Mouse (Mus musculus) ES-E14 (cell line): Measurements from ENCODE around the gene Aplp2. TPM values are rescaled to one million over a fixed set of nuclear protein-coding genes. Genes with fewer than 3 reads are reported as not detected.
A peak's percentile ranks its signal among the peaks of the same experiment; 100 is the strongest.

Experiments
- DNase-seq: peaks from one replicate; pipeline ENCODE4 v3.0.0-alpha.2; 2013; ENCODE audit warnings: low read depth, low spot score
- H3K27ac ChIP-seq: 2 replicates; pipeline ENCODE4 v1.5.1; 2012; ENCODE audit warnings: low read depth, mild to moderate bottlenecking, low read length, moderate library complexity, mixed read lengths; ENCODE audit not compliant: poor library complexity, insufficient read depth, severe bottlenecking
- H3K36me3 ChIP-seq: 2 replicates; pipeline ENCODE4 v1.6.1; 2012; ENCODE audit warnings: mild to moderate bottlenecking, low read length, moderate library complexity, mixed read lengths; ENCODE audit not compliant: control insufficient read depth, poor library complexity, insufficient read depth, severe bottlenecking
- H3K4me1 ChIP-seq, 2 experiments: fragments of 150-350 bp in 1 of 2; sonication (generic) in 1 of 2; 2 replicates each; pipeline ENCODE4 v1.6.1; 2012; ENCODE audit warnings: low read length in 2 of 2, mild to moderate bottlenecking in 1 of 2, mixed read lengths in 1 of 2; ENCODE audit not compliant: control insufficient read depth in 2 of 2, insufficient read depth in 2 of 2, poor library complexity in 1 of 2
- H3K4me3 ChIP-seq, 2 experiments: fragments of 150-350 bp in 1 of 2; sonication (generic) in 1 of 2; 2 replicates each; pipeline ENCODE4 v1.5.1; 2012; ENCODE audit warnings: low read length in 2 of 2, low read depth in 1 of 2, mild to moderate bottlenecking in 1 of 2, mixed read lengths in 1 of 2; ENCODE audit not compliant: insufficient read depth in 1 of 2, poor library complexity in 1 of 2, severe bottlenecking in 1 of 2
- H3K9ac ChIP-seq: 2 replicates; pipeline ENCODE4 v1.6.1; 2012; ENCODE audit warnings: low read depth, mild to moderate bottlenecking, low read length, mixed read lengths; ENCODE audit not compliant: poor library complexity, insufficient read depth, severe bottlenecking
- H3K9me3 ChIP-seq: fragments of 150-350 bp; sonication (generic); 2 replicates; pipeline ENCODE4 v1.6.1; 2012; ENCODE audit warnings: low read depth, mild to moderate bottlenecking, low read length; ENCODE audit not compliant: control insufficient read depth, insufficient read depth
- CHD2 ChIP-seq: IDR thresholded peaks from 2 replicates; pipeline ENCODE4 v1.6.1; 2014; ENCODE audit warnings: mild to moderate bottlenecking, low read depth, low read length, inconsistent platforms
- HCFC1 ChIP-seq: IDR thresholded peaks from 2 replicates; pipeline ENCODE4 v1.6.1; 2012; ENCODE audit warnings: low read length, inconsistent platforms, borderline replicate concordance; ENCODE audit not compliant: insufficient read depth
- MAFK ChIP-seq: IDR thresholded peaks from 2 replicates; pipeline ENCODE4 v1.6.1; 2014; ENCODE audit warnings: mild to moderate bottlenecking, low read depth, low read length, inconsistent platforms; ENCODE audit not compliant: insufficient read depth
- ZC3H11A ChIP-seq: IDR thresholded peaks from 2 replicates; pipeline ENCODE4 v1.6.1; 2012; ENCODE audit warnings: low read depth, mild to moderate bottlenecking, inconsistent platforms, low read length, borderline replicate concordance
- ZNF384 ChIP-seq: IDR thresholded peaks from 2 replicates; pipeline ENCODE4 v1.6.1; 2012; ENCODE audit warnings: low read depth, low read length, inconsistent platforms
- in situ Hi-C, 2 experiments: fragments of 600-800 bp; cut with MboI; formaldehyde crosslinking; loops; one replicate each; pipeline ENCODE4 v1.15.1; 2025; ENCODE audit warnings: low sequenced_read_pairs in 2 of 2, inconsistent platforms in 1 of 2; ENCODE audit not compliant: unreplicated experiment in 2 of 2
- total RNA-seq: library from RNA; depleted of rRNA; stranded (reverse); fragments of 300-350 nt; gene quantifications from 2 replicates; pipeline ENCODE4 v1.2.3, GENCODE M21; 2012

Aplp2 gene
- total RNA-seq, 1 experiment = 320 TPM

GRCm38 (mm10) chr9:31191543-31191942 lies 20.1 kb downstream of the Aplp2 start:
- H3K4me3 ChIP-seq = no peak overlapping the region
- H3K27ac ChIP-seq = no peak overlapping the region
- H3K9me3 ChIP-seq = no peaks in the 10 kb centered on the region
- H3K36me3 ChIP-seq = no peaks in the 10 kb centered on the region; the same call in 1 of the 2 replicates
- H3K9ac ChIP-seq = no peak overlapping the region
- in situ Hi-C loops = no loop called here
- peaks cover 3 to 4% of the 10 kb centered on the region in 2 experiments; a peak in 2 of 4 replicates for H3K4me1 ChIP-seq
- TF ChIP-seq MAFK = no peak
- TF ChIP-seq HCFC1 = no peak
- no peak for TF ChIP-seq ZC3H11A
- no peak for TF ChIP-seq CHD2
- TF ChIP-seq ZNF384 = no peak
- DNase-seq = no peak

- Histone ChIP-seq H3K27ac (no peak overlapping the region), H3K4me3 (no peak overlapping the region), H3K9me3 (no peaks in the 10 kb centered on the region), H3K36me3 (no peaks in the 10 kb centered on the region; the same call in 1 of the 2 replicates), H3K4me1 (peaks cover 3 to 4% of the 10 kb centered on the region in 2 experiments; a peak in 2 of 4 replicates), H3K9ac (no peak overlapping the region)
- no peak for DNase-seq
- TF ChIP-seq MAFK (no peak), HCFC1 (no peak), CHD2 (no peak), ZNF384 (no peak), ZC3H11A (no peak)
- in situ Hi-C loops = no loop called here
Measured at GRCm38 (mm10) chr9:31189194-31189593, 22.4 kb downstream of the Aplp2 start.

GRCm38 (mm10) chr9:31184439-31184838 lies 27.2 kb downstream of the Aplp2 start:
- H3K4me3 ChIP-seq = no peak overlapping the region
- no peaks in the 10 kb centered on the region for H3K36me3 ChIP-seq
- no peak for DNase-seq
- H3K9ac ChIP-seq = no peak overlapping the region
- H3K9me3 ChIP-seq = no peaks in the 10 kb centered on the region
- TF ChIP-seq CHD2 (no peak), MAFK (no peak), ZNF384 (no peak), ZC3H11A (no peak), HCFC1 (no peak)
- no peaks in the 10 kb centered on the region for H3K4me1 ChIP-seq
- no peak overlapping the region for H3K27ac ChIP-seq
- in situ Hi-C loops = no loop called here

GRCm38 (mm10) chr9:31183061-31183460 lies 28.6 kb downstream of the Aplp2 start:
- H3K9ac ChIP-seq = no peak overlapping the region
- H3K27ac ChIP-seq = no peak overlapping the region
- no peak for DNase-seq
- H3K4me1 ChIP-seq = no peaks in the 10 kb centered on the region
- in situ Hi-C loops = no loop called here
- no peaks in the 10 kb centered on the region for H3K9me3 ChIP-seq
- H3K36me3 ChIP-seq = no peaks in the 10 kb centered on the region
- no peak overlapping the region for H3K4me3 ChIP-seq
- TF ChIP-seq ZC3H11A (no peak), MAFK (no peak), CHD2 (no peak), ZNF384 (no peak), HCFC1 (no peak)

- no peak for DNase-seq
- in situ Hi-C loops = no loop called here
- Histone ChIP-seq H3K4me1 (no peaks in the 10 kb centered on the region), H3K4me3 (no peak overlapping the region), H3K36me3 (peaks cover under 1% of the 10 kb centered on the region; the same call in 1 of the 2 replicates), H3K9ac (no peak overlapping the region), H3K27ac (no peak overlapping the region), H3K9me3 (no peaks in the 10 kb centered on the region)
- TF ChIP-seq ZNF384 (no peak), MAFK (peak; percentile 52; the same call in 1 of the 2 replicates), HCFC1 (no peak)
Measured at GRCm38 (mm10) chr9:31181291-31182085, 30.1 kb downstream of the Aplp2 start.
